Mouse (Mus musculus) heart, postnatal 0 days (tissue): ENCODE data around the gene Pkig.

Experiments used
- CTCF ChIP-seq: IDR thresholded peaks from 2 replicates; pipeline ENCODE4 v1.5.1; 2016; ENCODE audit warnings: antibody characterized with exemption, control low read depth, low read depth
- EP300 ChIP-seq: IDR thresholded peaks from 2 replicates; pipeline ENCODE4 v1.6.1; 2016; ENCODE audit warnings: antibody characterized with exemption, low read depth

DNA sequence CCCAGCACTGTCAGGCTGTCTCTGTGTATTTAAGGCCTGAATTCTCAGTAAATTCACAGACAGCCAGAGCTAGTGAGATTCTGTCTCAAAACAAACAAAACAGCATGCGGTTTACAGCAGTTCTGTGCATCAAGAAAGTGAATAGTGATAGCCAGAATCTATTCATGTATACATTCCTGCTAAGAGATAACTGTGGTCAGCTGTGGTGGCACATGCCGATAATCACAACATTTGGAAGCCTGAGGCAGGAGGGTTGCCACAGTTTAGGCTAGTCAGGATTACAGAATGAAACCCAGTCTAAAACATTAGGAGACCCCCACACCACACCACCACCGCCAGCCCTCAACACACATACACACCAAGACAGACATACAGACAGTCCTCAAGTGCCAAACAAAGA lies 31.6 kb downstream of the Pkig start:
- no peak for TF ChIP-seq CTCF
- TF ChIP-seq EP300, result no peak
